Comparison of ENCODE assay signal across 8 mouse cellular contexts in the genomic region with DNA sequence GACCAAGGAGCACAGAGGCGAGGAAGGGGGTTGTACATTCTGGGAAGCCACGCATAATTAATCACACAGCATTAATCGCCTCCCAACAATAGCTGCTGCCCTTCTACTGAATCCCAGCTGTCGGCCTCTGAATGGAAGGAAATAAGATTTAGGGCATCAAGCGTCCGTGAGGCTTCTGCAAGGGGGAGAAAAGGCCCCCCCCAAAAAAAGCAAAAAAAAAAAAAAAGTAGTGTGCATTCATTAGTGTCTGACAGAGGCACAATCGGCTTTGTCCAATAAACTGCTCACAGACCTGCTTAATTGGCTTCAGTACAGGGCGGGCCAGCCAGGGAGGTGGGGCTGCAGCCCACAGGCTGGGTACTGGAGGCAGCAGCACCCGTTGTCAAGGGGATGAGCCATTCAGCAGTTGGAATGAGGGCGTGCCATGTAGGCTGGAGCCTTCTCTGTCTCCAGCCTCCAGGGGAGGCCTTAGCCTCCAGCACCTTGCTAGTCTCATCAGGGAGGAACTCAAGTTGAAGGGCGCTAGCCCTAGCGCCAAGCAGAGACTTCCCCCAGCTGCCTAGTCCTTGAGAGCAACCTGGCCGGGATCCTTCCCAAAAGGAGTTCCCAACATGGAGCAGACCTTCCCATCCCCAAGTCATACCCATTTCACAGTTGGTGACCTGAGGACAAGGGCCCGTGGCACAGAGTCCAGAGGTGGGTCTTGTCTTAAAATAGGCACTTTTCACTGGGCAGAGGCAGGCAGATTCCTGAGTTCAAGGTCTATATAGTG. TPM values are rescaled to one million over a fixed set of nuclear protein-coding genes. Genes with fewer than 3 reads are reported as not detected.
DNase-seq lines count a peak whose midpoint lies in the region; ATAC-seq and TF ChIP-seq lines count a peak whose summit lies in the region.

No protein-coding gene starts in this region.

- WGBS in liver, adult 2 months, result 74% methylated on average over 14 of the region's 14 CpGs
- 16% methylated on average over 14 of the region's 14 CpGs for WGBS in embryonic facial prominence, embryonic 11.5 days
- WGBS in intestine, postnatal 0 days, result 34% methylated on average over 14 of the region's 14 CpGs
- WGBS in limb, embryonic 14.5 days, result 25% methylated on average over 14 of the region's 14 CpGs
- 7% methylated on average over 14 of the region's 14 CpGs for WGBS in neural tube, embryonic 13.5 days

- peak; percentile 73 for ATAC-seq in embryonic facial prominence, embryonic 11.5 days (replicated peaks; ENCODE audit: insufficient number of reproducible peaks, low FRiP score, low TSS enrichment, low read depth)
- peak; percentile 9; the same call in 1 of the 2 replicates for ATAC-seq in intestine, postnatal 0 days
- ATAC-seq in limb, embryonic 14.5 days (ENCODE audit: low FRiP score, low read depth), result no peak
- ATAC-seq in neural tube, embryonic 13.5 days (ENCODE audit: low read depth), result peak; percentile 83

- H3K4me3 ChIP-seq in liver, adult 2 months (ENCODE audit: insufficient read depth, low read depth, low read length), result no peak overlapping the region
- H3K4me3 ChIP-seq in embryonic facial prominence, embryonic 11.5 days (ENCODE audit: low read depth, low read length), result peak overlapping the region; percentile 1; the same call in 1 of the 2 replicates
- peak overlapping the region; percentile 74; the same call in 1 of the 2 replicates for H3K4me3 ChIP-seq in intestine, postnatal 0 days (ENCODE audit: low read depth, low read length)
- peak overlapping the region; percentile 64 for H3K4me3 ChIP-seq in limb, embryonic 14.5 days (replicated peaks; ENCODE audit: low read length)
- H3K4me3 ChIP-seq in neural tube, embryonic 13.5 days, result peak overlapping the region; percentile 68

- H3K4me2 ChIP-seq in embryonic facial prominence, embryonic 11.5 days (ENCODE audit: low read depth, low read length), result peak overlapping the region; percentile 87; the same call in 1 of the 2 replicates
- peak overlapping the region; percentile 96 for H3K4me2 ChIP-seq in intestine, postnatal 0 days (replicated peaks; ENCODE audit: low read depth)
- peak overlapping the region; percentile 78 for H3K4me2 ChIP-seq in limb, embryonic 14.5 days (replicated peaks; ENCODE audit: low read depth, low read length, severe bottlenecking)
- H3K4me2 ChIP-seq in neural tube, embryonic 13.5 days, result peak overlapping the region; percentile 83

- TF ChIP-seq POLR2A in liver, adult 2 months (IDR thresholded peaks at IDR 0.05; ENCODE audit: extremely low read depth, insufficient read depth, low read length), result no peak
- TF ChIP-seq POLR2A in limb, embryonic 14.5 days (IDR thresholded peaks at IDR 0.05; ENCODE audit: borderline replicate concordance, extremely low read depth, insufficient read depth, insufficient read length), result no peak

- H3K36me3 ChIP-seq in liver, adult 2 months (ENCODE audit: control insufficient read depth, insufficient read depth, low read length), result no peaks in the 10 kb centered on the region
- H3K36me3 ChIP-seq in embryonic facial prominence, embryonic 11.5 days (replicated peaks; ENCODE audit: control insufficient read depth, insufficient read depth, low read depth, low read length), result no peaks in the 10 kb centered on the region
- H3K36me3 ChIP-seq in intestine, postnatal 0 days (ENCODE audit: control insufficient read depth, insufficient read depth), result peaks cover 5% of the 10 kb centered on the region; the same call in 1 of the 2 replicates
- H3K36me3 ChIP-seq in limb, embryonic 14.5 days (ENCODE audit: control insufficient read depth, insufficient read depth, low read length), result 0 out of 2 replicates have a peak, but pooled peaks cover 2% of the 10 kb centered on the region
- no peaks in the 10 kb centered on the region for H3K36me3 ChIP-seq in neural tube, embryonic 13.5 days

- no peak for DNase-seq in liver, adult 2 months (ENCODE audit: extremely low read depth, low read depth, low spot score)
- no peak for DNase-seq in liver
- DNase-seq in embryonic facial prominence, embryonic 11.5 days (ENCODE audit: low spot score), result peak; percentile 79
- DNase-seq in limb, embryonic 14.5 days (ENCODE audit: low spot score), result no peak
- no peak for DNase-seq in spleen, postnatal 36 days (ENCODE audit: low spot score in 2 of 2)
- no peak for DNase-seq in adrenal gland, postnatal 14 days

- peaks cover 51% of the 10 kb centered on the region for H3K79me2 ChIP-seq in liver, adult 2 months (ENCODE audit: control insufficient read depth, insufficient read depth, low read length)

- H3K9ac ChIP-seq in liver, adult 2 months (ENCODE audit: low read depth, low read length), result peak overlapping the region; percentile 15; the same call in 1 of the 2 replicates
- no peak overlapping the region for H3K9ac ChIP-seq in embryonic facial prominence, embryonic 11.5 days (replicated peaks; ENCODE audit: low read length)
- H3K9ac ChIP-seq in intestine, postnatal 0 days (ENCODE audit: low read depth, low read length), result peak overlapping the region; percentile 73; the same call in 1 of the 2 replicates
- H3K9ac ChIP-seq in limb, embryonic 14.5 days (ENCODE audit: low read depth, low read length, severe bottlenecking), result no peak overlapping the region
- peak overlapping the region; percentile 91 for H3K9ac ChIP-seq in neural tube, embryonic 13.5 days

- no peaks in the 10 kb centered on the region for H3K9me3 ChIP-seq in embryonic facial prominence, embryonic 11.5 days (replicated peaks; ENCODE audit: control insufficient read depth, low read length)
- no peaks in the 10 kb centered on the region for H3K9me3 ChIP-seq in intestine, postnatal 0 days (ENCODE audit: control insufficient read depth)
- H3K9me3 ChIP-seq in limb, embryonic 14.5 days (ENCODE audit: control insufficient read depth, low read length), result no peaks in the 10 kb centered on the region
- no peaks in the 10 kb centered on the region for H3K9me3 ChIP-seq in neural tube, embryonic 13.5 days

- TF ChIP-seq CTCF in liver, adult 2 months (IDR thresholded peaks at IDR 0.05; ENCODE audit: low read depth, low read length), result no peak
- 0 out of 2 replicates have a peak, but pooled peaks have one; percentile 3 for TF ChIP-seq CTCF in intestine, postnatal 0 days (IDR thresholded peaks at IDR 0.05; ENCODE audit: low read depth)

- H3K27ac ChIP-seq in liver, adult 2 months (replicated peaks; ENCODE audit: insufficient read depth, low read depth, low read length), result peak overlapping the region; percentile 26; the same call in 1 of the 2 replicates
- peak overlapping the region; percentile 54; the same call in 1 of the 2 replicates for H3K27ac ChIP-seq in embryonic facial prominence, embryonic 11.5 days (replicated peaks; ENCODE audit: low read depth, low read length)
- 0 out of 2 replicates have a peak overlapping the region, but pooled peaks have one; percentile 15 for H3K27ac ChIP-seq in intestine, postnatal 0 days (ENCODE audit: low read depth, low read length)
- H3K27ac ChIP-seq in limb, embryonic 14.5 days (replicated peaks; ENCODE audit: low read depth, low read length), result no peak overlapping the region
- peak overlapping the region; percentile 94 for H3K27ac ChIP-seq in neural tube, embryonic 13.5 days (replicated peaks)

- H3K4me1 ChIP-seq in liver, adult 2 months (ENCODE audit: control insufficient read depth, insufficient read depth, low read length), result peaks cover 25% of the 10 kb centered on the region
- H3K4me1 ChIP-seq in embryonic facial prominence, embryonic 11.5 days (ENCODE audit: control insufficient read depth, insufficient read depth, low read length), result peaks cover 10% of the 10 kb centered on the region
- peaks cover 12% of the 10 kb centered on the region for H3K4me1 ChIP-seq in intestine, postnatal 0 days (replicated peaks; ENCODE audit: control insufficient read depth, insufficient read depth, low read length)
- H3K4me1 ChIP-seq in limb, embryonic 14.5 days (ENCODE audit: control insufficient read depth, insufficient read depth, low read length), result peaks cover 52% of the 10 kb centered on the region
- peaks cover 92% of the 10 kb centered on the region for H3K4me1 ChIP-seq in neural tube, embryonic 13.5 days (replicated peaks)

- no peaks in the 10 kb centered on the region for H3K27me3 ChIP-seq in liver, adult 2 months (ENCODE audit: control insufficient read depth, insufficient read depth, low read length)
- no peaks in the 10 kb centered on the region for H3K27me3 ChIP-seq in embryonic facial prominence, embryonic 11.5 days (ENCODE audit: control insufficient read depth, insufficient read depth, low read length)
- no peaks in the 10 kb centered on the region for H3K27me3 ChIP-seq in intestine, postnatal 0 days (replicated peaks; ENCODE audit: control insufficient read depth, insufficient read depth, low read length)
- H3K27me3 ChIP-seq in limb, embryonic 14.5 days (ENCODE audit: control insufficient read depth, insufficient read depth, low read length), result no peaks in the 10 kb centered on the region
- H3K27me3 ChIP-seq in neural tube, embryonic 13.5 days, result peaks cover 29% of the 10 kb centered on the region

RNA-seq across cellular contexts. Expression of gene Notch1, which starts 15.7 kb away (rescaled TPM):
- total RNA-seq in liver, adult 2 months (2014; rRNA removed), result 6.2 and 13.8 TPM in 2 replicates
- polyA plus RNA-seq in liver, adult 2 months (2012; rRNA removed), result 9.1 and 9.7 TPM in 2 replicates
- 17.2 and 17.7 TPM in 2 replicates for polyA plus RNA-seq in embryonic facial prominence, embryonic 11.5 days (2014; fragmentation: Nextera tagmentation; extraction: Ambion mirVana)
- 3.6 and 3.7 TPM in 2 replicates for polyA plus RNA-seq in intestine, postnatal 0 days (2015; fragmentation: Nextera tagmentation; extraction: Ambion mirVana)
- polyA plus RNA-seq in limb, embryonic 14.5 days (2012; rRNA removed), result 28.1 and 40.2 TPM in 2 replicates
- polyA plus RNA-seq in limb, embryonic 14.5 days (2014; fragmentation: Nextera tagmentation; extraction: Ambion mirVana), result 44.5 and 47.0 TPM in 2 replicates
- 19.3 and 20.5 TPM in 2 replicates for polyA plus RNA-seq in neural tube, embryonic 13.5 days (2015; fragmentation: Nextera tagmentation; extraction: Ambion mirVana)
- total RNA-seq in adrenal gland, postnatal 14 days (2021), result 27.5 and 35.7 TPM in 2 replicates

RNA-seq across cellular contexts. Expression of gene Sec16a, which starts 55.8 kb away (rescaled TPM):
- 44.5 and 53.2 TPM in 2 replicates for total RNA-seq in liver, adult 2 months (2014; rRNA removed)
- 70.5 and 78.2 TPM in 2 replicates for polyA plus RNA-seq in liver, adult 2 months (2012; rRNA removed)
- 30.4 and 33.3 TPM in 2 replicates for polyA plus RNA-seq in embryonic facial prominence, embryonic 11.5 days (2014; fragmentation: Nextera tagmentation; extraction: Ambion mirVana)
- 17.4 and 18.3 TPM in 2 replicates for polyA plus RNA-seq in intestine, postnatal 0 days (2015; fragmentation: Nextera tagmentation; extraction: Ambion mirVana)
- polyA plus RNA-seq in limb, embryonic 14.5 days (2012; rRNA removed), result 62.5 and 73.3 TPM in 2 replicates
- 47.1 and 47.6 TPM in 2 replicates for polyA plus RNA-seq in limb, embryonic 14.5 days (2014; fragmentation: Nextera tagmentation; extraction: Ambion mirVana)
- polyA plus RNA-seq in neural tube, embryonic 13.5 days (2015; fragmentation: Nextera tagmentation; extraction: Ambion mirVana), result 18.4 and 20.7 TPM in 2 replicates
- 50.1 and 54.6 TPM in 2 replicates for total RNA-seq in adrenal gland, postnatal 14 days (2021)

Comparison
In these comparisons a context has a peak if more than half of its experiments do, and no peak if none do; other contexts are left out.
1. H3K9ac ChIP-seq: peak in liver, adult 2 months (single experiment), intestine, postnatal 0 days (single experiment) and neural tube, embryonic 13.5 days (single experiment); none in embryonic facial prominence, embryonic 11.5 days (single experiment) and limb, embryonic 14.5 days (single experiment).
2. Peak in every context shown above with its lines, with median percentiles within 50 percentile points of each other: H3K4me2 ChIP-seq.